Mouse (Mus musculus): ENCODE data around the gene Pacrg. TPM values are rescaled to one million over a fixed set of nuclear protein-coding genes. Genes with fewer than 3 reads are reported as not detected.

Pacrg gene
- total and polyA plus RNA-seq, 2 experiments from 2014 or later = 1.1 to 1.4 TPM

- Histone ChIP-seq H3K4me3 (ENCODE audit: low read depth, low read length) (no peak overlapping the region), H3K27me3 (ENCODE audit: control insufficient read depth, insufficient read depth, low read length) (no peaks in the 10 kb centered on the region), H3K27ac (ENCODE audit: low read depth) (peak overlapping the region; percentile 16; the same call in 1 of the 2 replicates), H3K9ac (replicated peaks; ENCODE audit: low read depth, low read length) (no peak overlapping the region), H3K9me3 (replicated peaks; ENCODE audit: control insufficient read depth, low read length) (no peaks in the 10 kb centered on the region), H3K4me2 (ENCODE audit: low read depth, low read length) (no peak overlapping the region), H3K36me3 (replicated peaks; ENCODE audit: control insufficient read depth, insufficient read depth, low read length) (no peaks in the 10 kb centered on the region), H3K4me1 (ENCODE audit: control insufficient read depth, insufficient read depth) (peaks cover 43% of the 10 kb centered on the region; the same call in 1 of the 2 replicates)
- ATAC-seq (ENCODE audit: insufficient read depth, low read depth) = no peak
- WGBS = 74% methylated on average over 10 of the region's 10 CpGs
- no peak for DNase-seq (ENCODE audit: low spot score)
- TF ChIP-seq EP300 (IDR thresholded peaks at IDR 0.05; ENCODE audit: low read depth) (no peak), CTCF (IDR thresholded peaks at IDR 0.05; ENCODE audit: low read depth) (no peak)
Observed at GRCm38 (mm10) chr17:10397924-10398627, 442.0 kb downstream of the Pacrg start.

GRCm38 (mm10) chr17:10397336-10397735 is 442.8 kb downstream of the Pacrg start:
- ATAC-seq (ENCODE audit: insufficient read depth, low read depth) = peak; percentile 17; the same call in 1 of the 2 replicates
- Histone ChIP-seq H3K4me3 (ENCODE audit: low read depth, low read length) (no peak overlapping the region), H3K4me2 (ENCODE audit: low read depth, low read length) (no peak overlapping the region), H3K9ac (replicated peaks; ENCODE audit: low read depth, low read length) (no peak overlapping the region), H3K27me3 (ENCODE audit: control insufficient read depth, insufficient read depth, low read length) (no peaks in the 10 kb centered on the region), H3K4me1 (ENCODE audit: control insufficient read depth, insufficient read depth) (peaks cover 43% of the 10 kb centered on the region; the same call in 1 of the 2 replicates), H3K36me3 (replicated peaks; ENCODE audit: control insufficient read depth, insufficient read depth, low read length) (no peaks in the 10 kb centered on the region), H3K9me3 (replicated peaks; ENCODE audit: control insufficient read depth, low read length) (no peaks in the 10 kb centered on the region), H3K27ac (ENCODE audit: low read depth) (peak overlapping the region; percentile 31)
- TF ChIP-seq EP300 (IDR thresholded peaks at IDR 0.05; ENCODE audit: low read depth) (no peak), CTCF (IDR thresholded peaks at IDR 0.05; ENCODE audit: low read depth) (no peak)
- no peak for DNase-seq (ENCODE audit: low spot score)
- 34% methylated on average over 11 of the region's 11 CpGs for WGBS

GRCm38 (mm10) chr17:10396863-10397262 is 443.2 kb downstream of the Pacrg start:
- DNase-seq (ENCODE audit: low spot score) (no peak), ATAC-seq (ENCODE audit: insufficient read depth, low read depth) (no peak)
- no peaks in the 10 kb centered on the region for H3K9me3 ChIP-seq (replicated peaks; ENCODE audit: control insufficient read depth, low read length)
- H3K9ac ChIP-seq (replicated peaks; ENCODE audit: low read depth, low read length) = no peak overlapping the region
- no peak overlapping the region for H3K4me3 ChIP-seq (ENCODE audit: low read depth, low read length)
- H3K4me2 ChIP-seq (ENCODE audit: low read depth, low read length) = no peak overlapping the region
- TF ChIP-seq EP300 (IDR thresholded peaks at IDR 0.05; ENCODE audit: low read depth) (no peak), CTCF (IDR thresholded peaks at IDR 0.05; ENCODE audit: low read depth) (no peak)
- no peaks in the 10 kb centered on the region for H3K36me3 ChIP-seq (replicated peaks; ENCODE audit: control insufficient read depth, insufficient read depth, low read length)
- H3K27ac ChIP-seq (ENCODE audit: low read depth) = peak overlapping the region; percentile 31
- 55% methylated on average over 6 of the region's 6 CpGs for WGBS
- H3K27me3 ChIP-seq (ENCODE audit: control insufficient read depth, insufficient read depth, low read length) = no peaks in the 10 kb centered on the region
- peaks cover 43% of the 10 kb centered on the region; the same call in 1 of the 2 replicates for H3K4me1 ChIP-seq (ENCODE audit: control insufficient read depth, insufficient read depth)

GRCm38 (mm10) chr17:10394855-10395254 is 445.3 kb downstream of the Pacrg start:
- no peak for ATAC-seq (ENCODE audit: insufficient read depth, low read depth)
- TF ChIP-seq EP300 (IDR thresholded peaks at IDR 0.05; ENCODE audit: low read depth) = no peak
- TF ChIP-seq CTCF (IDR thresholded peaks at IDR 0.05; ENCODE audit: low read depth) = no peak
- no peak overlapping the region for H3K27ac ChIP-seq (ENCODE audit: low read depth)
- H3K4me1 ChIP-seq (ENCODE audit: control insufficient read depth, insufficient read depth) = peaks cover 47% of the 10 kb centered on the region; the same call in 1 of the 2 replicates
- WGBS = 65% methylated on average over 8 of the region's 8 CpGs
- no peak for DNase-seq (ENCODE audit: low spot score)
- H3K9me3 ChIP-seq (replicated peaks; ENCODE audit: control insufficient read depth, low read length) = no peaks in the 10 kb centered on the region
- no peak overlapping the region for H3K4me2 ChIP-seq (ENCODE audit: low read depth, low read length)
- no peak overlapping the region for H3K9ac ChIP-seq (replicated peaks; ENCODE audit: low read depth, low read length)
- H3K36me3 ChIP-seq (replicated peaks; ENCODE audit: control insufficient read depth, insufficient read depth, low read length) = no peaks in the 10 kb centered on the region
- H3K4me3 ChIP-seq (ENCODE audit: low read depth, low read length) = no peak overlapping the region
- no peaks in the 10 kb centered on the region for H3K27me3 ChIP-seq (ENCODE audit: control insufficient read depth, insufficient read depth, low read length)

GRCm38 (mm10) chr17:10393766-10394165 is 446.3 kb downstream of the Pacrg start:
- DNase-seq (ENCODE audit: low spot score) = no peak
- ATAC-seq (ENCODE audit: insufficient read depth, low read depth) = no peak
- 74% methylated on average over 4 of the region's 4 CpGs for WGBS
- no peak overlapping the region for H3K4me2 ChIP-seq (ENCODE audit: low read depth, low read length)
- peaks cover 53% of the 10 kb centered on the region for H3K4me1 ChIP-seq (ENCODE audit: control insufficient read depth, insufficient read depth)
- H3K9ac ChIP-seq (replicated peaks; ENCODE audit: low read depth, low read length) = no peak overlapping the region
- no peaks in the 10 kb centered on the region for H3K9me3 ChIP-seq (replicated peaks; ENCODE audit: control insufficient read depth, low read length)
- no peak for TF ChIP-seq CTCF (IDR thresholded peaks at IDR 0.05; ENCODE audit: low read depth)
- no peak overlapping the region for H3K4me3 ChIP-seq (ENCODE audit: low read depth, low read length)
- H3K27ac ChIP-seq (ENCODE audit: low read depth) = no peak overlapping the region
- no peaks in the 10 kb centered on the region for H3K27me3 ChIP-seq (ENCODE audit: control insufficient read depth, insufficient read depth, low read length)
- no peaks in the 10 kb centered on the region for H3K36me3 ChIP-seq (replicated peaks; ENCODE audit: control insufficient read depth, insufficient read depth, low read length)
